Mouse (Mus musculus) CD4-positive helper T cell, adult 2 months (primary cell): ENCODE data around the gene Nme8.

Source experiments
- DNase-seq: peaks from one replicate; pipeline ENCODE4 v3.0.0-alpha.2; 2012; ENCODE audit warnings: low read depth, missing footprints, low spot score

Nme8 gene

DNA sequence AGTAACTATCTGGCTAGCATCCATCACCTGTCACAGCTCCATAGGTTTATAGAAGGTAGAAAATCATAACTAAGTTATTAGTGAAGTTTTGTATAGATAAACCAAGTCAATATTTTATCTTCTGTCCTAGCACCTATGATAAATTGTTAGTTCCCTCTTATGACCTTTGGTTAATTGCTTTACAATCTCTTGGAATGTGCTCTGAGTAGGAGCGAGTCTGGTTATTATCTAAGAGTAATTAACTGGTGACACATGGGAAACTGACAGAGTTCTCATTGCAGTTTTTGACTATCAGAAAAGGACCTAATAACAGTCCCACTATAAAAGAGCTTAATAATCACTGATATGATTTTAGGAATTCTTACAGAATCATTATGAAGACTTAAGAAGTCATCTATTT is 54.1 kb downstream of the Nme8 start:
- DNase-seq, result no peak

- DNase-seq, result no peak
These were observed 57.3 kb downstream of the Nme8 start for GRCm38 (mm10) chr13:19640203-19640851.

- DNase-seq, result no peak
These were observed 61.5 kb downstream of the Nme8 start for GRCm38 (mm10) chr13:19636131-19636530.

- DNase-seq, result no peak
These were observed 66.6 kb downstream of the Nme8 start for GRCm38 (mm10) chr13:19630768-19631709.

GRCm38 (mm10) chr13:19626473-19626872 is 71.1 kb downstream of the Nme8 start:
- DNase-seq, result no peak

- no peak for DNase-seq
These were observed 72.8 kb downstream of the Nme8 start for GRCm38 (mm10) chr13:19624632-19625320.

DNA sequence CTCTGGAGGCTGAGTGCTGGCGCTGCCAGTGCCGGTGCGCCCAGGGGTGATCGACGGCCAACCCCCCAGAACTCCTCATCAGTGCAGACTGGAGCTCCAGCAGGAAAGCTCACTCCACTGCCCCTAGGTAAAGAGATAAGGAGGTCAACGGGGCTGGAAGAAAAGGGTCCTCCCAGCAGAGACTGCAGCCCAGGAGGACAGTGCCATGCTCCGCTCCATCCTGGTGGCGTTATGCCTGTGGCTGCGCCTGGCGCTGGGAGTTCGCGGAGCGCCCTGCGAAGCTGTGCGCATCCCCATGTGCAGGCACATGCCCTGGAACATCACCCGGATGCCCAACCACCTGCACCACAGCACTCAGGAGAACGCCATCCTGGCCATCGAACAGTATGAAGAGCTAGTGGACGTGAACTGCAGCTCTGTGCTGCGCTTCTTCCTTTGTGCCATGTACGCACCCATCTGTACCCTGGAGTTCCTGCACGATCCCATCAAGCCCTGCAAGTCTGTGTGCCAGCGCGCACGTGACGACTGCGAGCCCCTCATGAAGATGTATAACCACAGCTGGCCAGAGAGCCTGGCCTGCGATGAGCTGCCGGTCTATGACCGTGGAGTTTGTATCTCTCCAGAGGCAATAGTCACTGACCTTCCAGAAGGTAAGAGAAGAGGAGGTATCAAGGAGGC is 74.2 kb downstream of the Nme8 start:
- no peak for DNase-seq

GRCm38 (mm10) chr13:19622573-19623227 is 74.9 kb downstream of the Nme8 start, which contains the start of gene Sfrp4:
TSS of gene Sfrp4 (plus strand) at chr13:19623104.
- no peak for DNase-seq

- peak; percentile 20 for DNase-seq
These were observed 78.2 kb downstream of the Nme8 start, which contains the start of gene Epdr1 for GRCm38 (mm10) chr13:19619216-19619927. TSS of gene Epdr1 (minus strand) at chr13:19619927.

- DNase-seq, result no peak
These were observed 78.8 kb downstream of the Nme8 start for GRCm38 (mm10) chr13:19618841-19619215.

- DNase-seq, result no peak
These were observed 79.5 kb downstream of the Nme8 start for GRCm38 (mm10) chr13:19618081-19618480.

DNA sequence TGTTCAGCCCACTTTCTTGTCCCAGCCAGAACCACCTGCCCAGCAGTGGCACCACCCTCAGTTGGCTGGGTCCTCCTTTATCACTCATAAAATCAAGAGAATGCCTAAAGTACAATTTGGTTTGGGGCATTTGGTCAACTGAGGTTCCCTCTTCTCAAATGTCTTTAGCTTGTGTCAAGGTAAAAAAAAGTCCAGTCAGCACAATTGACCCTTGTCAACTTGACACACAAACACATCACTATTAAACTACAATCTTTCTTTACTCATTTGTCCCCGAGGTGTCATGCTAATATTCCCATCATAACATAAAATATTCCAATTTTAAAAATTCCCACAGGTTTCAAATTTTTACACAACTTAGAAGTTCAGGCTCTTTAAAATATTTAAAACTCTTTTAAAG is 83.3 kb downstream of the Nme8 start:
- no peak for DNase-seq

DNA sequence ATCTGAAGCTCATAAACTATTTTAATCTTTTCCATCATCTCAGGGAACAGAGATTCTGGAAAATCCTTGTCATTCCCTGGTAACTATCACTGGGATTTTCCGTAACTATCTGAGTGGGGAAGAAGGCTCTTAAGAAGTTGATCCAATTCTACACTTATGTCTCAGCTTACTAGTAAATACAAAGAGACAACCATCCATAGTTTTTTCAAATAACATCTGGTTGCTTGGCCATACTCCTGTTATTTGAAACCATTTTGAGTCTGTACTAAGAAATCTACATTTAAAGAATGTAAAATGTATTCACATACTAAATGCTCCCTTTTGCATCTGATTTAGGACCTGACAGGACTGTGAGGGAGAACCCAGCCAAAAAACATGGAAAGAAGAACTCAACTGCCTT is 84.2 kb downstream of the Nme8 start:
- DNase-seq, result no peak

DNA sequence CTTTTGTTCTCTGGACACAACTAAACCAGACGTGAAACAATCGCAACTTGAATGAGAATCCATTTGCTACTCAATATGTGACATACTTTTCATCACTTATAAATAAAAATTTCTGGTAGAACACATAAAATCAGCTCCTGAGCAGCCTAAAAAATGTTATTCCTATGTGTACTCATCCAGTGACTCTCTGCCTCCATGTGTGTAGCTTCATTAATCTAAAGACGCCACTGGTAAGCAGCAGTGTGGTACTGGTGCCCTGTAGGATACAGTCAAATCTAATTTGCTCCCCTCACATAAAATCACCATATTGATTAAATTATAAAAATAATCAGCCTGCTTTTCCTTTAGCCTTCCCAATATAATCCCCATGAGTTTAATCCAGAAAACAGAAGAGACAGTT is 84.6 kb downstream of the Nme8 start:
- no peak for DNase-seq

- DNase-seq, result no peak
These were observed 85.2 kb downstream of the Nme8 start for GRCm38 (mm10) chr13:19612348-19612747.

DNA sequence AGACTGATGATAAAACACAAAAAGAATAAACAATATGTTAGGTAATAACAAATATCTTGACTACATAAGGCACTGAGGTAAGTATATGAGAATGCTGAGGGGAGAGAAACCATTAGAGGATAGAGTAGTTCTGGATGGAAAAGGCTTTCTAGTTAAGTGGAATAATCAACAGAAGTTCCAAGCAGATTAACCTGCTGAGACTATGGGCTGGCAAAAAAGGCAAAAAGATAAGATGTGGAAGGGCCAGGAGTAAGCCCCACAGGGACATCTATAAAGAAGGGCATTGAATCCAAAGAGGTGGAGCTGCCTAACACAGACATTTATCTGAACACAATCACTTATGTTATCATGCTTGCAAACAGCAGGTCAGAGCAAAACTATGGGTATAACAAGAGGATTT is 89.5 kb downstream of the Nme8 start:
- no peak for DNase-seq

DNA sequence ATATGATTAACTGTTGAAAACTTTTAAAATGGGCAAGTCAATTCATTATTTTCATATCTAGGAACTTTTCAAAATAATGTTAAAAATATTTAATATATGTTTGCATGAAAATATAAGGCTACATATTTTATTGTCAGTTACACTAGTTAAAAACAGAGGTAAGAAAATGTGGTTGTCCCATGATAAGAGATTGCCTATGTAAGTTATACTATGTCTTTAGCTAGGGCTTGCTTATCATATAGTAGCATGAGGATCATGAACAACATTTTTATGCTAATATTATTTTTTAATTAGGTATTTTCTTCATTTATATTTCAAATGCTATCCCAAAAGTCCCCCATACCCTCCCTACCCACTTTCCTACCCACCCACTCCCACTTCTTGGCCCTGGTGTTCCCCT is 92.7 kb downstream of the Nme8 start:
- no peak for DNase-seq

DNA sequence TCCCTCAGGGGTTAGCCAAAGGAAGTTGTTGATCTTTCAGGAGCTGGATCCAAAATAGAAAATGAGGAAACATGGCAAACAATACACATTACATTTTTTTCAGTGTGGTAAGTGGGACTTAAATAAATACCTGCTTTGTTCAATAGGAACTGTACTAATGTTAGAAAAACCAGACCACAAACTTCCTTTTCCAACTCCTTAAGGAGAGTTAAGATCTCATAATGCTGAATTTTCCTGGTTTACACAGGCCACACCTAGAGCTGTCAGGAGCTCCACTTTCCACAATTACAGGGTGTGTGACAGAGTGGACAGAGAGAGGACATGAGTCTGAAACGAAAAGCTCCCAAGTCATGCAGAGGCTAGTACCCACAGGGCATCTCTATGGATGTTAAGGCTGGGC is 93.9 kb downstream of the Nme8 start:
- DNase-seq, result no peak

DNA sequence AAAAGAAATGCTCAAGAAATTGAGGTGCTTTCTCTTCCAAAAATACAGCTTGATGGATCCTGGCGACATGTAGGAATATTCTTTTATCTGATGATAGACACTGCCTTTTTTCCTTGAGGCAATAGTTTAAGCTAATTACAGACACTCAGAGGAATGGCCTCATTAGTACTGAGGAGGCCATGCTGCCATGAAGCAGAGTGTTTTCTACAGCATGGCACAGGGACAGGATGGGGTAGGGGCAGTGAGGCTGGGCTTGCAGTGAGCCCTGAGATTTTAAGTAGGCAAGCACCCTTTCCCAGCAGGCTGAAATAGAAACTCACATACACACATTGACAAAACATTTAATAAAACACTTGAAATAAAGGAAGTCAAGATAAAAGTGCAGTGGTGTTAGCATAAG is 95.1 kb downstream of the Nme8 start:
- DNase-seq, result no peak

DNA sequence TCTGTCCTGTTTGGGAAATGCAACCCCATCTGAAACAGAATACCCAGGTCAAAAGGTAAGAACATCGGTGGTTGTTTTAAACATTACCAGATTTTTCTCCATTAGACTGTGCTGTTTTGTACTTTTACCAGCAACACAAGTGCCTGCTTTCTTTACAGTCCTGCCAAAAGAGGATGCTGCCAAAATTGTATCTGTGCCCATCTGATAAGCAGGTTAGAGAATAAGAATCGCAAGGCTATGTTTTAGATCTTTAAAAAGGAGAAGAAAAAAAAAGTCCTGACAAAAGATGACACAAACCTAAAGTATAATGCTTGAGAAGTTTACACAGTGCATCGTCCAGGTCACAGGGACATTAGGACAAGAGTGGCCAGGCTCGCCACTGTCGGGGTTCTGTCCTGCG is 98.4 kb downstream of the Nme8 start:
- DNase-seq, result no peak

- DNase-seq, result no peak
These were observed 102.5 kb downstream of the Nme8 start for GRCm38 (mm10) chr13:19595141-19595540.
